Mouse (Mus musculus) liver, postnatal 0 days (tissue): ENCODE measurements around the gene Prkag2.

Experiments
- CTCF ChIP-seq: sonication (generic); IDR thresholded peaks from 2 replicates; pipeline ENCODE4 v1.5.1; 2016; ENCODE audit warnings: antibody characterized with exemption, low read depth
- EP300 ChIP-seq: IDR thresholded peaks from 2 replicates; pipeline ENCODE4 v1.6.1; 2016; ENCODE audit warnings: antibody characterized with exemption, low read depth, mild to moderate bottlenecking

- TF ChIP-seq CTCF (no peak), EP300 (no peak)
Observed at GRCm38 (mm10) chr5:24843841-24844240, 256.6 kb downstream of the Prkag2 start.
